Mouse (Mus musculus) limb, embryonic 12.5 days (tissue): ENCODE measurements at regions not wholly inside any gene's neighbourhood (a gene's known extent, or its start where the extent isn't known, plus 50 kb on each side); places are given as distances from the start of the nearest gene placed in this dataset.

Experiments
- ATAC-seq: fragments of 200-750 bp; cut with Nextera tagmentation; 2 replicates; pipeline ENCODE4 v1.8.0; 2017; ENCODE audit warnings: low read depth, moderate TSS enrichment; ENCODE audit not compliant: insufficient number of reproducible peaks, insufficient read depth, low FRiP score, low TSS enrichment
- H3K27ac ChIP-seq: fragments of 300-500 bp; sonication (generic); 2 replicates; pipeline ENCODE4 v1.5.1; 2016; ENCODE audit warnings: mild to moderate bottlenecking, moderate library complexity
- H3K27me3 ChIP-seq: fragments of 300-500 bp; sonication (generic); 2 replicates; pipeline ENCODE4 v1.6.1; 2016; ENCODE audit warnings: mild to moderate bottlenecking, moderate library complexity
- H3K36me3 ChIP-seq: fragments of 300-500 bp; sonication (generic); 2 replicates; pipeline ENCODE4 v1.6.1; 2016; ENCODE audit warnings: mild to moderate bottlenecking, moderate library complexity
- H3K4me1 ChIP-seq: fragments of 300-500 bp; sonication (generic); replicated peaks from 2 replicates; pipeline ENCODE4 v1.6.1; 2016
- H3K4me2 ChIP-seq: fragments of 300-500 bp; sonication (generic); 2 replicates; pipeline ENCODE4 v1.6.1; 2016; ENCODE audit warnings: mild to moderate bottlenecking, moderate library complexity
- H3K4me3 ChIP-seq: fragments of 300-500 bp; sonication (generic); replicated peaks from 2 replicates; pipeline ENCODE4 v1.5.1; 2016; ENCODE audit warnings: mild to moderate bottlenecking
- H3K9ac ChIP-seq: fragments of 300-500 bp; sonication (generic); replicated peaks from 2 replicates; pipeline ENCODE4 v1.6.1; 2016; ENCODE audit warnings: mild to moderate bottlenecking, moderate library complexity
- H3K9me3 ChIP-seq: fragments of 300-500 bp; sonication (generic); 2 replicates; pipeline ENCODE4 v1.6.1; 2016; ENCODE audit warnings: mild to moderate bottlenecking, moderate library complexity
- WGBS: fragments of 180-500 bp; shearing (Covaris S2); methylation state at CpG from one replicate; pipeline ENCODE4 v1.1.7; 2016; 5-methylcytosine and 5-hydroxymethylcytosine counted together

DNA sequence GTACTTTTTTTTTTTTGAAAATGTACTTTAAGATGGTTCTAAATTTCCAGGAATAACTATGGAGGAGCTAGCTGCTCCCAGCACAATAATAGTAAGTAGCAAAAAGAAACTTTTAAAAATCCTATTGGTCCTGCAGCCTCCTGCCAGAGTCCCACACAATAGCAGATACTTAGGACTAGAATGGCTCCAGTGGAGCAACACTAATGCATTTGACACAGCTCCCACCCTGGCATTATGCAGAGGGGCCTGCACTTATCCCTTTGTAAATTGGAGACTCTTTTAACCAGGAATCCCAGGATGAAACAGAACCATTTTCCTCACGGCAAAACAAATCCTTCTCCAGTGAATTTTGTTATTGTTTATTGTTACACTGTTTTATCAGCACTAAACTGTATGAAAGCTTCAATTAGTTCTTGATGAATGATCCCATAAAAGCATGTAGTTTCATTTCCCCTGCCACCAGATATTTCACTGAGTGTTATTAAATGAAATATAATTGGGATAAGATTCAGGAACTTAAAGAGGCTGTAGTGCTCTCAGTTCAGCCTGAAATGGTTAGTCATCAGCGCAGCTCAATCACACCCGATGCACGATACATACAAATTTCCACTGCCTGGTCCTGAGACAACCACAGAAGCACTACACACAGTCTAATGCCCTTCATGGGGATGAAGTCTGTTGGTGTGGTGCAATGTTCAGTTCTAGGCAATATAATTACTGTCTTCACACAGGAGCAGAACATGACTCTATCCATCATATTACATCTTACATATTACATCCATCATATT, 708.6 kb upstream of the Mms22l start:
- Histone ChIP-seq H3K9me3 (no peaks in the 10 kb centered on the region), H3K4me2 (no peak overlapping the region), H3K4me3 (no peak overlapping the region), H3K4me1 (no peaks in the 10 kb centered on the region), H3K27ac (no peak overlapping the region), H3K36me3 (no peaks in the 10 kb centered on the region), H3K27me3 (no peaks in the 10 kb centered on the region), H3K9ac (no peak overlapping the region)
- WGBS, result 76% methylated on average over 4 of the region's 4 CpGs
- ATAC-seq, result no peak

- H3K27ac ChIP-seq, result no peak overlapping the region
- 72% methylated on average over 2 of the region's 2 CpGs for WGBS
- H3K27me3 ChIP-seq, result no peaks in the 10 kb centered on the region
- no peaks in the 10 kb centered on the region for H3K4me1 ChIP-seq
- no peak overlapping the region for H3K4me2 ChIP-seq
- no peaks in the 10 kb centered on the region for H3K36me3 ChIP-seq
- H3K9ac ChIP-seq, result no peak overlapping the region
- H3K9me3 ChIP-seq, result no peaks in the 10 kb centered on the region
- no peak for ATAC-seq
- H3K4me3 ChIP-seq, result no peak overlapping the region
These were observed 672.7 kb upstream of the Mms22l start for GRCm38 (mm10) chr4:23823516-23823915.

- no peak for ATAC-seq
- Histone ChIP-seq H3K9me3 (no peaks in the 10 kb centered on the region), H3K36me3 (no peaks in the 10 kb centered on the region), H3K4me1 (no peaks in the 10 kb centered on the region), H3K4me3 (no peak overlapping the region), H3K4me2 (no peak overlapping the region), H3K27me3 (no peaks in the 10 kb centered on the region), H3K9ac (no peak overlapping the region), H3K27ac (no peak overlapping the region)
- WGBS, result 6% methylated on average over 2 of the region's 2 CpGs
These were observed 669.4 kb upstream of the Mms22l start for GRCm38 (mm10) chr4:23826885-23827284.

DNA sequence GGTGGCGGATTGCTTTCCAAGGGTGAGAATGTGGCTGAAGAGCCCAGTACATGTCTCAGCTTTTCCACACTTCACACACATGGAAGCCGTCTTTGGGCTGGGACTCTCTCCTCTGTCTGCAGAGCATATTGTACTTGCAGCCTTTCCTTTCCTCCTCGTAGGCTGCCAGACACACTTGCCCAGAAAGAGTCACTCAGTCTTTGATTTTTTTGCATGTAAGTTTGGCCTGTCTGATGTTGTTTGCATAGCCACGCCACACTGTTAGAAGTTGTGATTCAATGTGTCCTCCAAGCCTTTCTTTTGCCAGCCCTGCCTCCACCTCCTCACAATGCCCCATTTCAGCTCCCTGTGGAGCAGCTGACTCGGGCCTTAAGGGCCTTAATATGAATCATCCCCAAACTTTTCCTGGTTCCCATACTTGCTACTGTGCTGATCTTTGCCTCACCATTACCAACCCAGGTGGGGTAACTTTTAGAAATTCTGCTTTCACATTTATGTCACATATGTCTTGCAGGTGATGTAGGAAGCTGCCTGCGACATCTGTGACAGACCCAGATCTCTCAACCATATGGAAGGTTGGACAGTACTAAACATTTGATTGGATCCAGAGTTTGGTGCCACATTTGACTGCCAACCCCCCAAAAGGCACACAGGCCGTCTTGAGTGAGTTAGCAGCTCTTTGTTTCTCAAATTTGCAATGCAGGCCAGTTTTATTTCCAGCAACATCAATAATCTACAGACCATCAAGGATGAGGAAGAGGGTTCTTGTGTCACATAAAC, 663.7 kb upstream of the Mms22l start:
- Histone ChIP-seq H3K4me3 (no peak overlapping the region), H3K9ac (no peak overlapping the region), H3K27ac (no peak overlapping the region), H3K4me1 (no peaks in the 10 kb centered on the region), H3K27me3 (no peaks in the 10 kb centered on the region), H3K4me2 (no peak overlapping the region), H3K36me3 (no peaks in the 10 kb centered on the region), H3K9me3 (no peaks in the 10 kb centered on the region)
- WGBS, result 61% methylated on average over 7 of the region's 7 CpGs
- no peak for ATAC-seq

GRCm38 (mm10) chr4:23843609-23844287, 652.5 kb upstream of the Mms22l start:
- no peaks in the 10 kb centered on the region for H3K9me3 ChIP-seq
- no peaks in the 10 kb centered on the region for H3K27me3 ChIP-seq
- no peaks in the 10 kb centered on the region for H3K36me3 ChIP-seq
- 86% methylated on average over 4 of the region's 4 CpGs for WGBS
- H3K27ac ChIP-seq, result no peak overlapping the region
- H3K9ac ChIP-seq, result no peak overlapping the region
- H3K4me2 ChIP-seq, result no peak overlapping the region
- no peak for ATAC-seq
- H3K4me1 ChIP-seq, result no peaks in the 10 kb centered on the region
- no peak overlapping the region for H3K4me3 ChIP-seq

- no peaks in the 10 kb centered on the region for H3K9me3 ChIP-seq
- H3K4me2 ChIP-seq, result no peak overlapping the region
- H3K27me3 ChIP-seq, result no peaks in the 10 kb centered on the region
- WGBS, result 82% methylated on average over 2 of the region's 2 CpGs
- no peak for ATAC-seq
- H3K4me1 ChIP-seq, result no peaks in the 10 kb centered on the region
- H3K27ac ChIP-seq, result no peak overlapping the region
- no peaks in the 10 kb centered on the region for H3K36me3 ChIP-seq
- no peak overlapping the region for H3K4me3 ChIP-seq
- H3K9ac ChIP-seq, result no peak overlapping the region
These were observed 651.8 kb upstream of the Mms22l start for GRCm38 (mm10) chr4:23844288-23844971.

DNA sequence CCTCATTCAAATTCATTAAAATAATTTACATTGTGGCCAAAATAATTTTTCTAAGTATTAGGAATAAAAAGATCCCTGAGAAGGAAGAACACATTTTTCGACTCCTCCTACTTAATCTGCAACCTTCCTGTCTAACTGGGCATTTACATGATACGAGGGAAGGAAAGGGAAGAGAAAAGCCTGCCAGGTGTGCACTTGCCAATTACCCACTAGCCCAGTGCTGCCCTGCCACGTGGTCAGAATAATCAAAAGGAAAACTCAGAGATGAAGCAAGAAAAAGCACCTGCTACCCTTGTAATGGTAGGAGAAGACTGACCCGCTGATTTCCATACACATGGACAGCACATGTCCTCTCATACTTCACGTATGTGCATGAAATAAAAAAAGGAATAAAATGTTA, 651.0 kb upstream of the Mms22l start:
- Histone ChIP-seq H3K4me1 (no peaks in the 10 kb centered on the region), H3K27me3 (no peaks in the 10 kb centered on the region), H3K4me2 (no peak overlapping the region), H3K27ac (no peak overlapping the region), H3K36me3 (no peaks in the 10 kb centered on the region), H3K9me3 (no peaks in the 10 kb centered on the region), H3K9ac (no peak overlapping the region), H3K4me3 (no peak overlapping the region)
- 70% methylated on average over 5 of the region's 5 CpGs for WGBS
- ATAC-seq, result no peak

DNA sequence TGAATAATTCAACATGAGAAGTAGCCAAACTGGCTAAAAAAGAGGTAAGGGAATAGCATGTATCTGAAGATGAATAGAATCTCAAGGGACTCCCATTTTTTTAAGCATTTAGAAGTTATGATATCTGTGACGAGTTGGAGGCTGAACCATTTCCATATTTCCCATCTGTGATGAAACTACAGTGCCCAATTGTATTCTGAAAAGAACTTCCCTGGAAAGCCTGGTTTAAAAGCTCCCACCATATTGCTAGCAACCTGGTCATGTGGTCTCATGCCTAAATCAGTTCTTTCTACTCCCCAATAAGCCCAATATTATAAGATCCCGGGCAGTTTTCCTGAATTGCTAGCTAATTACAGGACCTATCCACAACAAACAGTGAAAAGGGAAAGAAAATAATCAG, 645.6 kb upstream of the Mms22l start:
- WGBS, result 79% methylated on average over 2 of the region's 2 CpGs
- H3K36me3 ChIP-seq, result no peaks in the 10 kb centered on the region
- no peaks in the 10 kb centered on the region for H3K9me3 ChIP-seq
- ATAC-seq, result no peak
- no peak overlapping the region for H3K4me3 ChIP-seq
- no peak overlapping the region for H3K9ac ChIP-seq
- H3K4me2 ChIP-seq, result no peak overlapping the region
- H3K27ac ChIP-seq, result no peak overlapping the region
- no peaks in the 10 kb centered on the region for H3K27me3 ChIP-seq
- no peaks in the 10 kb centered on the region for H3K4me1 ChIP-seq

GRCm38 (mm10) chr4:23862437-23862836, 633.8 kb upstream of the Mms22l start:
- WGBS, result 80% methylated on average over 3 of the region's 3 CpGs
- no peak overlapping the region for H3K4me3 ChIP-seq
- no peak for ATAC-seq
- no peaks in the 10 kb centered on the region for H3K4me1 ChIP-seq
- H3K27ac ChIP-seq, result no peak overlapping the region
- H3K4me2 ChIP-seq, result no peak overlapping the region
- H3K36me3 ChIP-seq, result no peaks in the 10 kb centered on the region
- H3K27me3 ChIP-seq, result no peaks in the 10 kb centered on the region
- no peak overlapping the region for H3K9ac ChIP-seq
- no peaks in the 10 kb centered on the region for H3K9me3 ChIP-seq

DNA sequence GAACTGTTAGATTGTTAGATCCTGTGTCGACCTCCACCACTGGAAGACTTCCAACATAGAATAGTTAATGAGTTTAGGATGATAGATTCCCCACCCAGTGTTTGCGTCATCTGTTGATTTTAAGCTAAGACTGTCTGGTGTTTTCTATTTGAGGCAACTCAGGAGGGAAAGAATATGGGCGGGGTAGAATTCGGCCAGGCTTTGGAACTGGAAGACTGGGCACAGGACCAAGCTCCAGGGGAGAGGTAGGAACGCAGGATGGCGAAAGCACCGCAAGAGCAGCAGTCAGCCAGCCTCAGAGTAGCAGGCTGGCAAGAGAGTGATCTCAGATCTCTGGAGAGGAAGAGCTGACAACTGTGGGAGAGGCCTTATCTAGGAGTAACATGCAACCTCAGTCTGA, 616.2 kb upstream of the Mms22l start:
- 88% methylated on average over 7 of the region's 7 CpGs for WGBS
- no peak overlapping the region for H3K4me3 ChIP-seq
- H3K27ac ChIP-seq, result no peak overlapping the region
- H3K9ac ChIP-seq, result no peak overlapping the region
- no peaks in the 10 kb centered on the region for H3K36me3 ChIP-seq
- H3K9me3 ChIP-seq, result no peaks in the 10 kb centered on the region
- ATAC-seq, result no peak
- H3K4me1 ChIP-seq, result no peaks in the 10 kb centered on the region
- H3K4me2 ChIP-seq, result no peak overlapping the region
- no peaks in the 10 kb centered on the region for H3K27me3 ChIP-seq

DNA sequence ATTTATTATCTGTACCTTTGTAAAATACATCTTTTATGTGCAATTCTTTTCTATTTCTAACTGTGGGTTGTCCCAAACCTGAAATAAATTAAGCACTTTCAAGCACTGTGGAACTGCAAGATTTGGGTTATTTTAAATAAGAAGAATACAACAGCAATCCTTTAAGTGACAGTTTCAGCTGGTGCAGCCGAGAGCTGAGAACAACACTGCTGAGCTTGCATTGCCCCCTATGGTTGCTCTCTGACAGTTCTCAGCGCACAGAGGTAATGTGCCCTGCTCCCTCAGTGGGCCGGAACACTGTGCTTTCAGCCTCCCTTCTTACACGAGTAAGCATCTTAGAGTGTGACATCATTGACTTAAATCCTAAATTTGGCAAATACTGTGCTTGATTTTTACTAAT, 582.9 kb upstream of the Mms22l start:
- H3K27me3 ChIP-seq, result no peaks in the 10 kb centered on the region
- 35% methylated on average over 4 of the region's 4 CpGs for WGBS

More for the DNA sequence above, 582.9 kb upstream of the Mms22l start:
- no peaks in the 10 kb centered on the region for H3K36me3 ChIP-seq
- no peak overlapping the region for H3K4me2 ChIP-seq
- no peak overlapping the region for H3K27ac ChIP-seq
- H3K9ac ChIP-seq, result no peak overlapping the region
- ATAC-seq, result no peak
- no peak overlapping the region for H3K4me3 ChIP-seq
- H3K9me3 ChIP-seq, result no peaks in the 10 kb centered on the region
- H3K4me1 ChIP-seq, result no peaks in the 10 kb centered on the region
